Mouse (Mus musculus): ENCODE measurements around the gene Sik1. TPM values are rescaled to one million over a fixed set of nuclear protein-coding genes. Genes with fewer than 3 reads are reported as not detected.
A peak's percentile ranks its signal among the peaks of the same experiment; 100 is the strongest.

Gene Sik1
- polyA plus RNA-seq, 2 experiments, result 2.6 to 3.0 TPM

- TF ChIP-seq EP300 (IDR thresholded peaks at IDR 0.05; ENCODE audit: low read depth) (no peak), CTCF (IDR thresholded peaks at IDR 0.05; ENCODE audit: low read depth) (no peak)
- Histone ChIP-seq H3K4me1 (replicated peaks; ENCODE audit: control insufficient read depth in 2 of 2, insufficient read depth in 2 of 2, low read length in 1 of 2) (peaks cover 5 to 23% of the 10 kb centered on the region in 2 experiments), H3K27ac (no peak overlapping the region), H3K9ac (replicated peaks) (no peak overlapping the region), H3K27me3 (ENCODE audit: control insufficient read depth, insufficient read depth, low read length) (no peaks in the 10 kb centered on the region; the same call in 1 of the 2 replicates), H3K36me3 (replicated peaks; ENCODE audit: control insufficient read depth, insufficient read depth, low read depth) (peaks cover 10% of the 10 kb centered on the region), H3K4me3 (ENCODE audit: insufficient read depth in 1 of 2, low read depth in 2 of 2, low read length in 2 of 2) (peak overlapping the region; percentile 8 to 12; a peak in 2 of 4 replicates), H3K4me2 (ENCODE audit: low read depth) (peak overlapping the region; percentile 78), H3K9me3 (ENCODE audit: control insufficient read depth, low read length) (no peaks in the 10 kb centered on the region)
- ATAC-seq (ENCODE audit: insufficient read depth), result no peak
- 26% methylated on average over 17 of the region's 17 CpGs for WGBS (ENCODE audit: insufficient replicate concordance)
- no peak for DNase-seq (ENCODE audit: low read depth in 3 of 3, low spot score in 3 of 3)
Measured at GRCm38 (mm10) chr17:31853448-31854188, 2.0 kb downstream of the Sik1 start.

GRCm38 (mm10) chr17:31852782-31853447, 2.7 kb downstream of the Sik1 start:
- TF ChIP-seq EP300 (IDR thresholded peaks at IDR 0.05; ENCODE audit: low read depth), result no peak
- no peak for TF ChIP-seq CTCF (IDR thresholded peaks at IDR 0.05; ENCODE audit: low read depth)
- no peak for ATAC-seq (ENCODE audit: insufficient read depth)
- 48% methylated on average over 12 of the region's 12 CpGs for WGBS (ENCODE audit: insufficient replicate concordance)
- no peak overlapping the region for H3K9ac ChIP-seq (replicated peaks)
- H3K9me3 ChIP-seq (ENCODE audit: control insufficient read depth, low read length), result no peaks in the 10 kb centered on the region
- H3K4me3 ChIP-seq (ENCODE audit: insufficient read depth in 1 of 2, low read depth in 2 of 2, low read length in 2 of 2), result no peak overlapping the region
- no peak overlapping the region for H3K27ac ChIP-seq
- peak overlapping the region; percentile 78 for H3K4me2 ChIP-seq (ENCODE audit: low read depth)
- peaks cover 5 to 23% of the 10 kb centered on the region in 2 experiments for H3K4me1 ChIP-seq (replicated peaks; ENCODE audit: control insufficient read depth in 2 of 2, insufficient read depth in 2 of 2, low read length in 1 of 2)
- DNase-seq (ENCODE audit: low read depth in 3 of 3, low spot score in 3 of 3), result no peak
- no peaks in the 10 kb centered on the region for H3K27me3 ChIP-seq (ENCODE audit: control insufficient read depth, insufficient read depth, low read length)
- peaks cover 12% of the 10 kb centered on the region for H3K36me3 ChIP-seq (replicated peaks; ENCODE audit: control insufficient read depth, insufficient read depth, low read depth)

GRCm38 (mm10) chr17:31851816-31852476, 3.7 kb downstream of the Sik1 start:
- Histone ChIP-seq H3K36me3 (replicated peaks; ENCODE audit: control insufficient read depth, insufficient read depth, low read depth) (peaks cover 18% of the 10 kb centered on the region), H3K4me2 (ENCODE audit: low read depth) (no peak overlapping the region; the same call in 1 of the 2 replicates), H3K4me1 (replicated peaks; ENCODE audit: control insufficient read depth in 2 of 2, insufficient read depth in 2 of 2, low read length in 1 of 2) (peaks cover 5 to 18% of the 10 kb centered on the region in 2 experiments), H3K27me3 (ENCODE audit: control insufficient read depth, insufficient read depth, low read length) (no peaks in the 10 kb centered on the region), H3K27ac (no peak overlapping the region), H3K9ac (replicated peaks) (no peak overlapping the region), H3K4me3 (ENCODE audit: insufficient read depth in 1 of 2, low read depth in 2 of 2, low read length in 2 of 2) (no peak overlapping the region), H3K9me3 (ENCODE audit: control insufficient read depth, low read length) (no peaks in the 10 kb centered on the region)
- DNase-seq (ENCODE audit: low read depth in 3 of 3, low spot score in 3 of 3) (no peak), ATAC-seq (ENCODE audit: insufficient read depth) (no peak)
- WGBS (ENCODE audit: insufficient replicate concordance), result 77% methylated on average over 6 of the region's 6 CpGs
- TF ChIP-seq CTCF (IDR thresholded peaks at IDR 0.05; ENCODE audit: low read depth), result no peak
- TF ChIP-seq EP300 (IDR thresholded peaks at IDR 0.05; ENCODE audit: low read depth), result no peak

GRCm38 (mm10) chr17:31850457-31850980, 5.1 kb downstream of the Sik1 start:
- DNase-seq (ENCODE audit: low read depth in 3 of 3, low spot score in 3 of 3) (no peak), ATAC-seq (ENCODE audit: insufficient read depth) (no peak)
- WGBS (ENCODE audit: insufficient replicate concordance), result 84% methylated on average over 17 of the region's 17 CpGs
- Histone ChIP-seq H3K27me3 (ENCODE audit: control insufficient read depth, insufficient read depth, low read length) (no peaks in the 10 kb centered on the region), H3K9ac (replicated peaks) (no peak overlapping the region), H3K4me1 (replicated peaks; ENCODE audit: control insufficient read depth in 2 of 2, insufficient read depth in 2 of 2, low read length in 1 of 2) (peaks cover 0 to 14% of the 10 kb centered on the region in 2 experiments; a peak in 3 of 4 replicates), H3K9me3 (ENCODE audit: control insufficient read depth, low read length) (no peaks in the 10 kb centered on the region), H3K4me2 (ENCODE audit: low read depth) (no peak overlapping the region), H3K27ac (no peak overlapping the region), H3K4me3 (ENCODE audit: insufficient read depth in 1 of 2, low read depth in 2 of 2, low read length in 2 of 2) (no peak overlapping the region), H3K36me3 (replicated peaks; ENCODE audit: control insufficient read depth, insufficient read depth, low read depth) (peaks cover 20% of the 10 kb centered on the region)
- TF ChIP-seq EP300 (IDR thresholded peaks at IDR 0.05; ENCODE audit: low read depth) (no peak), CTCF (IDR thresholded peaks at IDR 0.05; ENCODE audit: low read depth) (no peak)

Data from liver, embryonic 14.5 days (tissue).